ENCODE assay signal across 8 mouse cellular contexts in the genomic region with DNA sequence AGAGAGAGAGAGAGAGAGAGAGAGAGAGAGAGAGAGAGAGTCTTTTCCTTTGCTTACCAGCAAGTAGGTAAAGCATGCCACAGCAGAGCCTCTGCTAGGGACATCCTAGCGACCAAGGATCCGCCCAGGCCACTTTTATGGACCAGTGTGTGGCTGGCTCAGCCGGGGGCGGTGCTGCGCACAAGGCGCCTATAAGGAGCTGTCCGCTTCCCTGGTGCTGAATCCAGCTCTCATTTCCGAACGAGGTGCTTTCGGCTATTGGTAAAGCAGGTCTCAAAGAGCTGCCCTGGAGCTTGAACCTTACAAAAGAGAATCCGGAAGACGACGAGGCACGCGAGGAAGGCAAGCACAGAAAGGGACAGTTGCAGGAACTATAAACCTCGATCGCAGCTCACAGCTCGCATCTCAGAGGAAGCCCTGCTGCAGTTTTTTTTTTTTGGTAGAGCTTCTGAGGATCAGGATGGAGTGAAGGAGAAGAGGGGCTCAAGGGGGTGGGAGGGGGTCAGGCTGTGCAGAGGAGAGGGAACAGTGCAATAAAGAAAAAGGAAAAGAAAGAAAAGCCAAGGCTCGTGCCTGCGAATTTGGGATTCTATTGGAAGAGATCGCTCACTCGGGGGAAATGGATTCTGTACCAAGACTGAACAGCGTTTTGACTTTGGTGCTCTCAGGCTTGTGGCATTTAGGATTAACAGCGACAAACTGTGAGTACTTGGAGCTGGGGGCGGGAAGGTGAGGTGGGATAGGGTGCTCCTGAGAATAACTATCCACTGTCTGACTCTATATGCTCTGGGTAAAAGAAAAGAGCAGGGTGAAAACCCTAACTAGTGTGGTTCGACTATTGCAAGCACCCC. TPM values are rescaled to one million over a fixed set of nuclear protein-coding genes. Genes with fewer than 3 reads are reported as not detected.
A peak's percentile ranks its signal among the peaks of the same experiment; 100 is the strongest.
DNase-seq lines count a peak whose midpoint lies in the region; ATAC-seq and TF ChIP-seq lines count a peak whose summit lies in the region.

A gene (plus strand): TSS at position 239 of the 851 bp plus-strand sequence.

- no peaks in the 10 kb centered on the region for H3K27me3 ChIP-seq in forebrain, embryonic 11.5 days (ENCODE audit: control insufficient read depth, insufficient read depth, low read length)

- no peak within 1 kb of the TSS for H3K27ac ChIP-seq in forebrain, embryonic 11.5 days (ENCODE audit: low read depth, low read length)

- 12% methylated on average over 26 of the region's 26 CpGs for WGBS in lung, adult 2 months
- 11% methylated on average over 26 of the region's 26 CpGs for WGBS in forebrain, embryonic 11.5 days

- H3K4me3 ChIP-seq in lung, adult 2 months (replicated peaks; ENCODE audit: extremely low read depth, low read depth, low read length): no peak within 1 kb of the TSS
- peak within 1 kb of the TSS; percentile 15; the same call in 1 of the 2 replicates for H3K4me3 ChIP-seq in forebrain, embryonic 11.5 days (ENCODE audit: low read depth, low read length)

- no peaks in the 10 kb centered on the region for H3K4me1 ChIP-seq in lung, adult 2 months (ENCODE audit: control insufficient read depth, insufficient read depth, low read length)
- H3K4me1 ChIP-seq in forebrain, embryonic 11.5 days (replicated peaks; ENCODE audit: control insufficient read depth, insufficient read depth, low read length): no peaks in the 10 kb centered on the region

- H3K9ac ChIP-seq in forebrain, embryonic 11.5 days (ENCODE audit: low read length): no peak within 1 kb of the TSS

- no peak for TF ChIP-seq CTCF in lung, adult 2 months (IDR thresholded peaks at IDR 0.05; ENCODE audit: insufficient read depth, low read length)

- H3K4me2 ChIP-seq in forebrain, embryonic 11.5 days (ENCODE audit: low read depth, low read length, severe bottlenecking): peak within 1 kb of the TSS; percentile 36

- TF ChIP-seq POLR2A in lung, adult 2 months (IDR thresholded peaks at IDR 0.05; ENCODE audit: borderline replicate concordance, extremely low read depth, low read depth, low read length): no peak

- DNase-seq in lung, adult 2 months: peak; percentile 5
- DNase-seq in lung, postnatal 25 days (ENCODE audit: low spot score): no peak
- DNase-seq in forebrain, embryonic 11.5 days (ENCODE audit: low spot score): peak; percentile 87
- DNase-seq in heart, postnatal 4 days: peak; percentile 76
- peak; percentile 43 to 60 for DNase-seq in layer of hippocampus, adult 18-20 months (ENCODE audit: low spot score in 2 of 2)
- peak; percentile 22 for DNase-seq in lung, postnatal 36 days
- peak; percentile 67 to 69 for DNase-seq in right cerebral cortex, adult 2 months (ENCODE audit: low spot score in 2 of 2)
- DNase-seq in adipocyte (ENCODE audit: low spot score): no peak

- H3K9me3 ChIP-seq in forebrain, embryonic 11.5 days (ENCODE audit: control insufficient read depth, low read length): no peaks in the 10 kb centered on the region

- no peaks in the 10 kb centered on the region for H3K36me3 ChIP-seq in forebrain, embryonic 11.5 days (ENCODE audit: control insufficient read depth, insufficient read depth, low read length)

- peak; percentile 83 for ATAC-seq in forebrain, embryonic 11.5 days (replicated peaks; ENCODE audit: low FRiP score)

RNA-seq across cellular contexts. Expression of the gene that starts here (rescaled TPM):
- polyA plus RNA-seq in lung, adult 2 months (2012; rRNA removed): not detected in 2 replicates
- polyA plus RNA-seq in forebrain, embryonic 11.5 days (2014; fragmentation: Nextera tagmentation; extraction: Ambion mirVana): 0.03 TPM in 1 of 2 replicates, not detected in the other
- total RNA-seq in heart, postnatal 4 days (2021): under 1 TPM in 1 of 2 experiments, not detected in 1; 0.02 TPM
- total RNA-seq in layer of hippocampus, adult 18-20 months (2021): 10 to 100 TPM; 13.2 to 15.2 TPM

Comparison
In these comparisons a context has a peak if more than half of its experiments do, and no peak if none do; other contexts are left out.
1. RNA of the gene that starts here (total RNA-seq): 13.2 to 15.2 TPM in layer of hippocampus, adult 18-20 months; 0.02 TPM in heart, postnatal 4 days; every median in the first group is over 10 times any median in the second.
2. DNase-seq: peak in layer of hippocampus, adult 18-20 months (2 of 2), lung, postnatal 36 days (single experiment) and right cerebral cortex, adult 2 months (2 of 2); none in lung, postnatal 25 days (single experiment) and adipocyte (single experiment).
3. Peak in DNase-seq in lung, adult 2 months; RNA of the gene not detected or under 1 TPM.
4. Peak in DNase-seq, ATAC-seq, H3K4me3 ChIP-seq and H3K4me2 ChIP-seq in forebrain, embryonic 11.5 days; RNA of the gene not detected or under 1 TPM.
5. Peak in DNase-seq in heart, postnatal 4 days; RNA of the gene not detected or under 1 TPM.